Mouse (Mus musculus): Measurements from ENCODE around the gene Rab37.

- TF ChIP-seq CTCF (IDR thresholded peaks at IDR 0.05; ENCODE audit: insufficient read depth, low read length) (no peak), POLR2A (IDR thresholded peaks at IDR 0.05; ENCODE audit: borderline replicate concordance, extremely low read depth, low read depth, low read length) (no peak)
Measured at GRCm38 (mm10) chr11:115062077-115062476, 29.2 kb upstream of the Rab37 start, which contains the start of gene Cd300e.
